Mouse (Mus musculus): ENCODE results near the gene Tmem37.

GRCm38 (mm10) chr1:120066159-120066558, 7.7 kb downstream of the Tmem37 start:
- TF ChIP-seq CTCF (IDR thresholded peaks at IDR 0.05; ENCODE audit: control insufficient read depth, insufficient read depth, low read length) (no peak), POLR2A (IDR thresholded peaks at IDR 0.05; ENCODE audit: borderline replicate concordance, control insufficient read depth, low read depth, low read length) (no peak)
